Mouse (Mus musculus) hindbrain, embryonic 11.5 days (tissue): ENCODE measurements around the gene S100a6. TPM values are rescaled to one million over a fixed set of nuclear protein-coding genes. Genes with fewer than 3 reads are reported as not detected.

ENCODE experiments used
- ATAC-seq: fragments of 200-750 bp; cut with Nextera tagmentation; 2 replicates; pipeline ENCODE4 v1.8.0; 2017; ENCODE audit warnings: mild to moderate bottlenecking, moderate TSS enrichment, moderate library complexity; ENCODE audit not compliant: low FRiP score
- DNase-seq: peaks from one replicate; pipeline ENCODE4 v3.0.0-alpha.2; 2015; ENCODE audit warnings: low spot score
- H3K27ac ChIP-seq: fragments of 300-500 bp; sonication (generic); 2 replicates; pipeline ENCODE4 v1.5.1; 2014; ENCODE audit warnings: mild to moderate bottlenecking, low read depth, low read length
- H3K27me3 ChIP-seq: fragments of 300-500 bp; sonication (generic); 2 replicates; pipeline ENCODE4 v1.6.1; 2014; ENCODE audit warnings: mild to moderate bottlenecking, low read length, moderate library complexity, mixed read lengths; ENCODE audit not compliant: control insufficient read depth, insufficient read depth
- H3K36me3 ChIP-seq: fragments of 300-500 bp; sonication (generic); 2 replicates; pipeline ENCODE4 v1.6.1; 2014; ENCODE audit warnings: mild to moderate bottlenecking, low read length, moderate library complexity, mixed read lengths; ENCODE audit not compliant: control insufficient read depth, insufficient read depth
- H3K4me1 ChIP-seq: fragments of 300-500 bp; sonication (generic); replicated peaks from 2 replicates; pipeline ENCODE4 v1.6.1; 2014; ENCODE audit warnings: low read length, mixed read lengths; ENCODE audit not compliant: control insufficient read depth, insufficient read depth
- H3K4me2 ChIP-seq: fragments of 300-500 bp; sonication (generic); replicated peaks from 2 replicates; pipeline ENCODE4 v1.6.1; 2014; ENCODE audit warnings: mild to moderate bottlenecking, low read depth, low read length
- H3K4me3 ChIP-seq: fragments of 300-500 bp; sonication (generic); 2 replicates; pipeline ENCODE4 v1.5.1; 2014; ENCODE audit warnings: low read depth, low read length
- H3K9ac ChIP-seq: fragments of 300-500 bp; sonication (generic); 2 replicates; pipeline ENCODE4 v1.6.1; 2014; ENCODE audit warnings: low read depth, low read length
- H3K9me3 ChIP-seq: fragments of 300-500 bp; sonication (generic); 2 replicates; pipeline ENCODE4 v1.6.1; 2016; ENCODE audit warnings: low read length; ENCODE audit not compliant: control insufficient read depth
- WGBS: fragments of 180-500 bp; shearing (Covaris S2); extraction: QIAGEN DNeasy Blood & Tissue Kit; methylation state at CpG from one replicate; pipeline ENCODE4 v1.1.7; 2014; 5-methylcytosine and 5-hydroxymethylcytosine counted together
- polyA plus RNA-seq: library from polyadenylated mRNA; unstranded; fragments of >200 nt; fragmentation: Nextera tagmentation; extraction: Ambion mirVana; gene quantifications from 2 replicates; pipeline ENCODE4 v1.2.1, GENCODE M21; 2014

Gene S100a6
- polyA plus RNA-seq, 1 experiment from 2014 or later: 25.9 TPM

GRCm38 (mm10) chr3:90627366-90627765 is 14.7 kb downstream of the S100a6 start:
- 91% methylated on average over 5 of the region's 5 CpGs for WGBS
- DNase-seq: no peak
- H3K4me2 ChIP-seq: no peak overlapping the region
- no peaks in the 10 kb centered on the region for H3K36me3 ChIP-seq
- no peaks in the 10 kb centered on the region for H3K9me3 ChIP-seq
- ATAC-seq: no peak
- H3K27me3 ChIP-seq: no peaks in the 10 kb centered on the region
- no peaks in the 10 kb centered on the region for H3K4me1 ChIP-seq
- no peak overlapping the region for H3K27ac ChIP-seq
- no peak overlapping the region for H3K9ac ChIP-seq
- no peak overlapping the region for H3K4me3 ChIP-seq

DNA sequence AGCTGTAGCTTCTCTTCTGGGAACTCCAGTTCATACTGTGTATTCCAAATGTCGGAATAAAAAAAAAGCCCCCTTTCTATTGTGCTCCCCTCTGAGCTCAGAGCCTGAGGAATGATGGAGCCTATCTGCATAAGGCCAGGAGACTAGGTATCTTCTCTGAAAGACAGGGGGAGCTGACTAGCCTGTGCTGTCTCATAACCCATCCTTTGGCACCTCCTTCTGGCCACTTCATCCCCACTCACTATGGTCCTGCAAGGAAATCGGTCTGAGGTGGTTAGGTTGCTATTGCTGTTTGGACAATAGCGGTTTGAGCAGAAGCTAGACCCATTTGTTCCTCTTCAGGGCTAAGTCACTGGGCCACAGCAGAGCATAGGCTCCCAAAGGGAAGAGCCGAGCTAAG is 15.1 kb downstream of the S100a6 start:
- Histone ChIP-seq H3K27me3 (no peaks in the 10 kb centered on the region), H3K36me3 (no peaks in the 10 kb centered on the region), H3K4me1 (no peaks in the 10 kb centered on the region), H3K4me3 (no peak overlapping the region), H3K27ac (no peak overlapping the region), H3K4me2 (no peak overlapping the region), H3K9me3 (no peaks in the 10 kb centered on the region), H3K9ac (no peak overlapping the region)
- ATAC-seq (no peak), DNase-seq (no peak)
- WGBS: 68% methylated on average over 4 of the region's 4 CpGs

DNA sequence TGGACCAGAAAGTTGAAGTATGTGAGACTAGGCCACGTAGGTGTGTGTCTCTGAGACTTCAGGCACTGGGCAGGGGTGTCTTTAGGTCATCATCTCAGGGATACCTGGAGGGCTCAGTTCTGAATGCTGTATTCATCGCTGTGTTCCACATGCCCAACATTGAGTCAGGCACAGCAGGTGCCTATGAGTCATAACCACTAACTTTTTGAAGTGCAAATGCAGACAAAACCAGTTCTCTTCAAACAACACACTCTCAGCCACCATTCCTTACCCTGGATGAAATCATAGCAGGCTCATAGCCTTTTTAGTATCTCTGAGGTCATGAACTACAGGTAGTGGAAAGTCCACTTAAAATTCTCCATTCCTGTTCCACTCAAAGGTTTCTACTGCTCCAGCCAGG is 16.6 kb downstream of the S100a6 start:
- WGBS: 85% methylated on average over 2 of the region's 2 CpGs
- Histone ChIP-seq H3K27me3 (no peaks in the 10 kb centered on the region), H3K9ac (no peak overlapping the region), H3K9me3 (no peaks in the 10 kb centered on the region), H3K27ac (no peak overlapping the region), H3K4me2 (no peak overlapping the region), H3K4me3 (no peak overlapping the region), H3K4me1 (no peaks in the 10 kb centered on the region), H3K36me3 (no peaks in the 10 kb centered on the region)
- no peak for DNase-seq
- ATAC-seq: no peak

DNA sequence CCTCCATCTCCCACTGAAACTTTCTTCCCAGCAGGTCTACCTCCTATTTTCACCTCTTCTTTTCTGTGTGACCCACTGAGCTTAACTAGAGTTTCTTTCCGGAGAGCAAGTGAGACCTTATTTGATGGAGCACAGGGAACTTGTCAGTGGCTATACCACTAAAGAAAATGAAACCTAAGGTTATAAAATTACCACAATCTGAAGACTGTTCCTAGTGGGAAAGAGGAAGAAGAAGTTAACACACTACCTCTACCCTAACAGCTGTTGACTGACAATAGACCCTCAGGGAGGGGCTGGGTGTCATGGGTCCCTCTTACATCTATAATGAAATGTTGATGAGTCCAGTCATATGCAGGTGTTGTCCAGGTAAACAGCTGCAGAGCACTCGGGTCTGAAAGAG is 19.3 kb downstream of the S100a6 start:
- Histone ChIP-seq H3K9me3 (no peaks in the 10 kb centered on the region), H3K4me1 (no peaks in the 10 kb centered on the region), H3K27ac (no peak overlapping the region), H3K27me3 (no peaks in the 10 kb centered on the region), H3K9ac (no peak overlapping the region), H3K36me3 (no peaks in the 10 kb centered on the region), H3K4me3 (no peak overlapping the region), H3K4me2 (no peak overlapping the region)
- ATAC-seq: no peak
- no peak for DNase-seq
- WGBS: 82% methylated on average over 2 of the region's 2 CpGs

DNA sequence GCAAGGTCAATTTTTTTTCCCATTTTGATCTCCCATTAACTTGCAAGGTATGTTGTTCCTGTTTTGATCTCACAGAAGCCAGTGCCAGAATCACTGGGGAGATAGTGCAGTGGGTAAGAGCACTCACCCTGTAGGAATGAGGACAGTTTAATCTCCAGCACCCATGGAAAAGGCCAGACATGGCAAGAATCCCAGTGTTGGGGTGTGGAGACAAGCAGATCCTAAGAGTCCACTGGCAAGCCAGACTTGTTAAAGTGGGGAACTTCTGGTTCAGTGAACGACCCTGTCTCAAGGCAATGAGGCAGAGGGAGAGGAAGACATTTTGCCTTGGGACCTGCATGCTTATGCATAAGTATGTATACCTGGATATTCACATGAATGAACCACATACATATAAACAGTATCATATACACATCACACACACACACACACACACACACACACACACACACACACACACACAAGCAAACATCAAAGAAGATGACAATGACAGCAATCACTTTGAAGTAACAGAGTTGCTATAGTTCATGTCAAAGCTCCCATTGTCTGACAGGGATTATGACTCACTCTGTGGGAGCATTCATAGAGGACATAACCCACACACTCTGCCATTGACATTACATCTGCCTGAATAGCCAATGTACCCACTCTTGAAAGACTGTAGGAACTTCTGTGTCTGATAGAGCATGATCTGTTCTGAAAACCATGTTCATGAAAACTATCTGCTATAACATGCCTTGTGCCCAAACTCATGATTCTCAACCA is 26.0 kb downstream of the S100a6 start:
- 78% methylated on average over 1 of the region's 1 CpGs for WGBS
- DNase-seq (no peak), ATAC-seq (no peak)
- Histone ChIP-seq H3K27me3 (no peaks in the 10 kb centered on the region), H3K9ac (no peak overlapping the region), H3K36me3 (no peaks in the 10 kb centered on the region), H3K9me3 (no peaks in the 10 kb centered on the region), H3K27ac (no peak overlapping the region), H3K4me1 (no peaks in the 10 kb centered on the region), H3K4me3 (no peak overlapping the region), H3K4me2 (no peak overlapping the region)

- Histone ChIP-seq H3K4me2 (no peak overlapping the region), H3K9ac (no peak overlapping the region), H3K27ac (no peak overlapping the region), H3K36me3 (no peaks in the 10 kb centered on the region), H3K4me3 (no peak overlapping the region), H3K27me3 (no peaks in the 10 kb centered on the region), H3K4me1 (no peaks in the 10 kb centered on the region), H3K9me3 (no peaks in the 10 kb centered on the region)
- ATAC-seq: no peak
- peak; percentile 48 for DNase-seq
- 57% methylated on average over 7 of the region's 7 CpGs for WGBS
These were observed 27.0 kb downstream of the S100a6 start for GRCm38 (mm10) chr3:90639511-90640154.

DNA sequence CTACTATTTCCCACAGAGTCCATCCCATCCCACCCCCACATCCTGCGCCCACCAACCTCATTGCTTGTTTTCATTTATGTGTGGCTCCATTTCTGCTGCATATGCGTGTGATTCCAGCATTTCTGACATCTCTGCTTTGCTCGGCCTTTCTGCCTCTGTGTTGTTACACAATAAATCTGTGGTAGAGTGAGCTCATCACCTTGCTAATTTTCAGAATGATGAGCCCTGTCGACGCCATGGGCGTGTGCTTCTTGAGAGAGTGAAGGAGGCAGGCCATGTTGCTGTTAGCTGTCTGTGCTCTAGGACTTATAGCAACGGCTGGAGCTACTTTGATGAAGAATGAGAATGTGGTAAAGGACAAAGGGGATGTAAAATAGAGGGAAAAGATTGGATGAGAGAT is 28.3 kb downstream of the S100a6 start:
- Histone ChIP-seq H3K9ac (no peak overlapping the region), H3K9me3 (no peaks in the 10 kb centered on the region), H3K27ac (no peak overlapping the region), H3K4me2 (no peak overlapping the region), H3K4me1 (no peaks in the 10 kb centered on the region), H3K27me3 (no peaks in the 10 kb centered on the region), H3K4me3 (no peak overlapping the region), H3K36me3 (no peaks in the 10 kb centered on the region)
- ATAC-seq: no peak
- no peak for DNase-seq
- WGBS: 85% methylated on average over 7 of the region's 7 CpGs

- H3K4me3 ChIP-seq: no peak overlapping the region
- no peak overlapping the region for H3K9ac ChIP-seq
- H3K4me2 ChIP-seq: no peak overlapping the region
- DNase-seq (peak; percentile 38), ATAC-seq (no peak)
- 45% methylated on average over 3 of the region's 3 CpGs for WGBS
- no peaks in the 10 kb centered on the region for H3K27me3 ChIP-seq
- no peaks in the 10 kb centered on the region for H3K36me3 ChIP-seq
- no peak overlapping the region for H3K27ac ChIP-seq
- H3K9me3 ChIP-seq: no peaks in the 10 kb centered on the region
- H3K4me1 ChIP-seq: no peaks in the 10 kb centered on the region
These were observed 31.5 kb downstream of the S100a6 start for GRCm38 (mm10) chr3:90644220-90644619.

- no peaks in the 10 kb centered on the region for H3K9me3 ChIP-seq
- DNase-seq (no peak), ATAC-seq (no peak)
- no peaks in the 10 kb centered on the region for H3K36me3 ChIP-seq
- H3K27ac ChIP-seq: no peak overlapping the region
- H3K4me2 ChIP-seq: no peak overlapping the region
- no peak overlapping the region for H3K4me3 ChIP-seq
- H3K9ac ChIP-seq: no peak overlapping the region
- 76% methylated on average over 1 of the region's 1 CpGs for WGBS
- H3K4me1 ChIP-seq: no peaks in the 10 kb centered on the region
- no peaks in the 10 kb centered on the region for H3K27me3 ChIP-seq
These were observed 34.6 kb downstream of the S100a6 start for GRCm38 (mm10) chr3:90647291-90647690.
